Mouse (Mus musculus) WW6 (cell line): ENCODE measurements at regions not wholly inside any gene's neighbourhood (a gene's known extent, or its start where the extent isn't known, plus 50 kb on each side); places are given as distances from the start of the nearest gene placed in this dataset.

Source experiments
- DNase-seq: peaks from one replicate; pipeline ENCODE4 v3.0.0-alpha.2; 2013; ENCODE audit warnings: low read depth, low spot score

GRCm38 (mm10) chr4:81005507-81006328 is 95.3 kb downstream of the Lurap1l start:
- no peak for DNase-seq

- DNase-seq, result no peak
Measured at GRCm38 (mm10) chr4:81006546-81006945, 96.1 kb downstream of the Lurap1l start.

- DNase-seq, result no peak
Measured at GRCm38 (mm10) chr4:81021850-81022249, 111.4 kb downstream of the Lurap1l start.

- DNase-seq, result no peak
Measured at GRCm38 (mm10) chr4:81023436-81023983, 113.1 kb downstream of the Lurap1l start.

- no peak for DNase-seq
Measured at GRCm38 (mm10) chr4:81027558-81027957, 117.1 kb downstream of the Lurap1l start.

- no peak for DNase-seq
Measured at GRCm38 (mm10) chr4:81030671-81031070, 120.2 kb downstream of the Lurap1l start.

GRCm38 (mm10) chr4:81037336-81037902 is 127.0 kb downstream of the Lurap1l start:
- DNase-seq, result no peak

GRCm38 (mm10) chr4:81058227-81058626 is 147.8 kb downstream of the Lurap1l start:
- no peak for DNase-seq

GRCm38 (mm10) chr4:81058809-81059208 is 148.4 kb downstream of the Lurap1l start:
- DNase-seq, result no peak

- DNase-seq, result no peak
Measured at GRCm38 (mm10) chr4:81059356-81059755, 148.9 kb downstream of the Lurap1l start.

GRCm38 (mm10) chr4:81082290-81082947 is 172.0 kb downstream of the Lurap1l start:
- no peak for DNase-seq

GRCm38 (mm10) chr4:81085188-81085587 is 174.7 kb downstream of the Lurap1l start:
- DNase-seq, result no peak

- DNase-seq, result no peak
Measured at GRCm38 (mm10) chr4:81096581-81096980, 186.1 kb downstream of the Lurap1l start.

GRCm38 (mm10) chr4:81097597-81097996 is 187.2 kb downstream of the Lurap1l start:
- no peak for DNase-seq

- no peak for DNase-seq
Measured at GRCm38 (mm10) chr4:81101049-81101448, 190.6 kb downstream of the Lurap1l start.

GRCm38 (mm10) chr4:81111307-81111706 is 200.9 kb downstream of the Lurap1l start:
- DNase-seq, result no peak

GRCm38 (mm10) chr4:81116411-81116810 is 206.0 kb downstream of the Lurap1l start:
- no peak for DNase-seq

- DNase-seq, result no peak
Measured at GRCm38 (mm10) chr4:81124155-81124554, 213.7 kb downstream of the Lurap1l start.

GRCm38 (mm10) chr4:81129874-81130273 is 219.4 kb downstream of the Lurap1l start:
- DNase-seq, result no peak

GRCm38 (mm10) chr4:81173111-81173510 is 262.7 kb downstream of the Lurap1l start:
- no peak for DNase-seq

GRCm38 (mm10) chr4:81177443-81178041 is 265.1 kb downstream of the Mpdz start:
- DNase-seq, result no peak
